Mouse (Mus musculus): ENCODE data around the gene Ntm. TPM values are rescaled to one million over a fixed set of nuclear protein-coding genes. Genes with fewer than 3 reads are reported as not detected.
A peak's percentile ranks its signal among the peaks of the same experiment; 100 is the strongest.

The Ntm gene
- polyA plus RNA-seq, 1 experiment from 2014 or later, result 125 TPM

DNA sequence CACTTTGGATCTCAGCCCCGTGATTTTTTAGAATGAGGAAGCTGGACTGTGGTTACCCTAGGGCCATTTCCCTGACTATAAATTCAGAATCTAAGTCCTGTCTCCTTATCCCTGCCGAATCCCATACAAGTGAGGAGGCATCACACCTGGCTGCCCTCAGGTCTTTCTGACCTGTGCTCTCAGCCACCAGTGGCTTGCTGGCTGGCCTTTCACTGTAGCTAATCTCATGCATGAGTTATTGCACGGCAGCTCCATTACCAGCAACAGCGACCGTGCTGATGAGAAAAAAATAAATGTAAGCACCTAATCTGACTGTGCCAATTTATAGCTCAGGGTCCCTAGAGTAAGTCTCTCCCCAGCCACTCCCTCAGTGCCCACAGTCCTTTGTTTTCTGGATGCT lies 81.3 kb downstream of the Ntm start:
- Histone ChIP-seq H3K36me3 (no peaks in the 10 kb centered on the region), H3K4me2 (replicated peaks) (no peak overlapping the region), H3K27me3 (peaks cover 6% of the 10 kb centered on the region; the same call in 1 of the 2 replicates), H3K9me3 (no peaks in the 10 kb centered on the region), H3K9ac (replicated peaks) (no peak overlapping the region), H3K4me1 (replicated peaks) (0 out of 2 replicates have a peak, but pooled peaks cover 8% of the 10 kb centered on the region), H3K4me3 (replicated peaks) (no peak overlapping the region), H3K27ac (no peak overlapping the region; the same call in 1 of the 2 replicates)
- no peak for ATAC-seq
- WGBS, result 71% methylated on average over 5 of the region's 5 CpGs

DNA sequence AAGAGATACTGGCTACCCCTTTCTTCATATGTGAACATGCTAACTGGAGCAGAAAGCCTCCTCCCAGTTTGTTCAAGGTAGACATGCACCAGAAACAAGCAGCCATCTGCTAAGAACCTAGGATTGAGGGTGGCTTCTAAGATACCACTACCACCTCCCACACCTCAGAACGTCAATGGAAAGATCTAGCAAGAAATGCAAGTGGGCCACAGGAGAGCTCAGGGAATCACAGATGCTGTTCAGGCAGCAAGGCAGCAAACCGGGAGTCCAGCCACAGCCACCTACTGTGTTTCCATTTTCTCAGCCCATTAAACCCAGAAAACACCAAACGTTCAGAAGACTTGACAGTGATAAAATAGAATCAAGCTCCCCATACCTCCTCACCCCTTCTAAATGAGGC lies 85.4 kb downstream of the Ntm start:
- no peak overlapping the region for H3K4me3 ChIP-seq (replicated peaks)
- ATAC-seq, result no peak
- H3K4me1 ChIP-seq (replicated peaks), result peaks cover 28% of the 10 kb centered on the region
- H3K27ac ChIP-seq, result no peak overlapping the region
- WGBS, result 73% methylated on average over 3 of the region's 3 CpGs
- no peaks in the 10 kb centered on the region for H3K9me3 ChIP-seq
- no peaks in the 10 kb centered on the region for H3K36me3 ChIP-seq
- peaks cover 11% of the 10 kb centered on the region; the same call in 1 of the 2 replicates for H3K27me3 ChIP-seq
- H3K9ac ChIP-seq (replicated peaks), result no peak overlapping the region
- H3K4me2 ChIP-seq (replicated peaks), result no peak overlapping the region

DNA sequence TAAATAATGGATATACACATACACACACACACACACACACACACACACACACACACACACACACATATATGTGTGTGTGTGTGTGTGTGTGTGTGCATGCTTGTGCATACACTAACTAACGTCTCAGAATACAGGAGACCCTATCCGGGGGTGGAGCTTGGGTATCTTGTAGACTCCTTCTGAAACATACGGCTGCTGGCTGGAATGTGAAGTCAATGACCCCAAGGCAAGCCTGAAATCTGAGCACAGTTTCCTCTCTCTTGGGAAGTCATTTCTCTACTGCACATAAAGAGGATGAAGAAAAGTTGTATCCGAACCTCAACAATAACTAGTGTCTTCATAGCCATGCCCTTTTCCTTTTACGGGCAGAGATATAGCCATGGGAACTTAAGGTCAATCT lies 95.2 kb downstream of the Ntm start:
- Histone ChIP-seq H3K36me3 (no peaks in the 10 kb centered on the region), H3K4me1 (replicated peaks) (peaks cover 40% of the 10 kb centered on the region), H3K9ac (replicated peaks) (no peak overlapping the region), H3K4me2 (replicated peaks) (no peak overlapping the region), H3K27me3 (peaks cover 9% of the 10 kb centered on the region; the same call in 1 of the 2 replicates), H3K4me3 (replicated peaks) (no peak overlapping the region), H3K27ac (no peak overlapping the region), H3K9me3 (no peaks in the 10 kb centered on the region)
- ATAC-seq, result no peak
- 86% methylated on average over 5 of the region's 5 CpGs for WGBS

DNA sequence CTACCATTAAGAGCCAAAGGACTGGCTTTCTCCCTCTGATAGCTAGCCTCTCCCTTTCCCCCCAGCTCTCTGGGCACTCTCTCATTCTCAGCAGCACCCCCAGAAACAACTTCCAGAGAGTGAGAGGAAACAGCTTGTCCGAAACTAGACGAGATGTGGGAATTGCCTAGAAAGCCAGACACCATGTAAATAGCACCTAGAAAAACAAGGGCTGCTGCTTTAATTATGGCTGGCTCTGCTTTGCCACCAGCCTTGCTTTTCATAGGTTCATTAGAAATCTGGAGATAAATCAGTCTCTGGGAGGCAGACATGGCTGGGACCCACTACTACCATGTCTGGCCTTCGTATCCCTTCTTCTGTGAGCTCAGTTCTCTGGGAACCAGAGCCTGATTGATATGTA lies 96.1 kb downstream of the Ntm start:
- Histone ChIP-seq H3K4me3 (replicated peaks) (no peak overlapping the region), H3K9me3 (no peaks in the 10 kb centered on the region), H3K4me2 (replicated peaks) (no peak overlapping the region), H3K36me3 (no peaks in the 10 kb centered on the region), H3K9ac (replicated peaks) (no peak overlapping the region), H3K4me1 (replicated peaks) (peaks cover 49% of the 10 kb centered on the region), H3K27me3 (peaks cover 5% of the 10 kb centered on the region; the same call in 1 of the 2 replicates), H3K27ac (peak overlapping the region; percentile 31; the same call in 1 of the 2 replicates)
- no peak for ATAC-seq
- 67% methylated on average over 3 of the region's 3 CpGs for WGBS

DNA sequence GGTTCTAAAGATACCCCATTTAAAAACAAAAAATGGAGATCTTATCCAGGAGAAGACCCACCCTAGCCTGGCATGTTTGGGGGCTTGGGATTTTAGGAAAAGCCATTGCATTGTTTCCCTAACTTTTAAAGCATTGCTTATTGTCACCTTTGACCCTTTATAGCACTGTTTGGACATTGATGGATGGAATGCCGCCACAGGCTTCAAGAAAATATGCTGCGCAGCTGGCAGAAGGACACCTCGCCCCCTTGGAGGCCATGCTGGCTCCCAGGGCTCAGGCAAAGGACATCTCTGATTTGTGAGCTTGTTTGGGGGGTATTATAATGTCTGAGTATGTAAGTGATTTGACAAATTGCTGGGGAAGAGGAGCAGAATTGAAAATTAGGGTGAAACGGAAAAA lies 96.8 kb downstream of the Ntm start:
- 73% methylated on average over 4 of the region's 4 CpGs for WGBS
- no peak for ATAC-seq
- H3K4me1 ChIP-seq (replicated peaks), result peaks cover 50% of the 10 kb centered on the region

DNA sequence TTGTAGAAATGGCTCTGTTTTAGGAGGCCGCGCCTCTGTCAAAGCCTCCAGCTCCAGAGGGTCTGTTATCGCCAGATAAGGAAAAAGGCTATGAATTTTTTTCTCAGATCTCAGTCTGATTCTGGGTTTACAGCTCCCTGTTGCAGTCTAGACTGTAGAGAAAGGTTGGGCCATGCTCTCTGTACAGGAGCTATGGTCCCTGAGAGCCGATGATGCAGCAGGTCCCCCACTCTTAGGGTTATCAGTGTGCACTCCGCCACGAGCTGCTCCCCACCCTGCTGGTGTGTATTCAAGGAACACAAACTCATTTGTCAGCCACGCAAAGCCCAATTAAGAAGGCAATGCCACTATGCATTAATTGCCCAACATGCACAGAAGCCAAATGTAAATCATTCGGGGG lies 97.4 kb downstream of the Ntm start:
- H3K27ac ChIP-seq, result peak overlapping the region; percentile 74
- ATAC-seq, result peak; percentile 48; the same call in 1 of the 2 replicates
- H3K4me1 ChIP-seq (replicated peaks), result peaks cover 50% of the 10 kb centered on the region
- no peak overlapping the region for H3K9ac ChIP-seq (replicated peaks)
- H3K9me3 ChIP-seq, result no peaks in the 10 kb centered on the region
- WGBS, result 27% methylated on average over 8 of the region's 8 CpGs
- H3K36me3 ChIP-seq, result no peaks in the 10 kb centered on the region
- no peak overlapping the region for H3K4me3 ChIP-seq (replicated peaks)
- H3K4me2 ChIP-seq (replicated peaks), result no peak overlapping the region
- H3K27me3 ChIP-seq, result 0 out of 2 replicates have a peak, but pooled peaks cover 2% of the 10 kb centered on the region

More for the DNA sequence above, 96.8 kb downstream of the Ntm start:
- no peaks in the 10 kb centered on the region for H3K36me3 ChIP-seq
- H3K4me2 ChIP-seq (replicated peaks), result no peak overlapping the region
- no peaks in the 10 kb centered on the region for H3K9me3 ChIP-seq
- no peak overlapping the region for H3K4me3 ChIP-seq (replicated peaks)
- no peak overlapping the region for H3K27ac ChIP-seq
- H3K27me3 ChIP-seq, result peaks cover 5% of the 10 kb centered on the region; the same call in 1 of the 2 replicates
- no peak overlapping the region for H3K9ac ChIP-seq (replicated peaks)

DNA sequence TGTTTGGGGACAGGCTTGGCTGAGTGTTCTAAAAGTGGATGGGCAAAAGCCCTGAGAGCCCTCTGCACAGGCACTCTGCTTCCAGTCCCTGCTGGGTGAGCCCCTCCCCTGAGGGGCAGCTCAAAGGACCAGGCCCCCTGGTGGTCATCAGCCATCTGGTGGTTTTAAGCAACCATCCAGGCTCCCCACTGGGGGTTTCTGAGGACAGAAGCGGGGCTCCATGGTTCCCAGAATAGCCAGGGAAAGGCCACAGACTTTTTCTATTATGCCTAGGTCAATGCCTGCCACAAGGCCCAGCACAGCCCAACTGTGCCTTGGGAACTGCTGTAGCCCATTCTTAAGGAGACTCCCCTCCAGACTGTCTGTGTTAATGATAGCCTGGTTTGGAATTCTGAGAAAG lies 98.1 kb downstream of the Ntm start:
- Histone ChIP-seq H3K36me3 (no peaks in the 10 kb centered on the region), H3K4me3 (replicated peaks) (no peak overlapping the region), H3K27ac (peak overlapping the region; percentile 74), H3K9ac (replicated peaks) (no peak overlapping the region), H3K27me3 (no peaks in the 10 kb centered on the region), H3K4me1 (replicated peaks) (peaks cover 50% of the 10 kb centered on the region), H3K4me2 (replicated peaks) (no peak overlapping the region), H3K9me3 (no peaks in the 10 kb centered on the region)
- WGBS, result 0% methylated on average over 1 of the region's 1 CpGs
- peak; percentile 68 for ATAC-seq

DNA sequence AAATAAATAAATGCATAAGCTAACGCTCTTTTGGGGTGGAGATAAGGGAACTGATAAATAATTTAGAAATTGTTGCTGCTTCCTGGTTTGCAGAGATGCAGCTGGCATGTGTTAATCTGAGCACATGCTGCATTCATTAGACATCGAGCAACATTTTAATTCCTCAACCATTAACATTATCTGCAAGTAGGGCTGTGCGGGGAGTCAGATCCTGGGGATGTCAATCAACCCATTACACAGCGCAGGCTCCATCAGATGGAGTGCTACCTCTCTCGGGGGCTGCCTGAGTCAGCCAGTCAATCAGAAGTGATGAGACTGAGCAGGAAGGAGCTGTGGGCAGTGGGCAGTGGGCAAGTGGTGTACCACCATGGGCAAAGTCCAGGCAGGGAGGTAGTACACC lies 100.5 kb downstream of the Ntm start:
- H3K4me2 ChIP-seq (replicated peaks), result no peak overlapping the region
- H3K27me3 ChIP-seq, result no peaks in the 10 kb centered on the region
- WGBS, result 34% methylated on average over 5 of the region's 5 CpGs
- no peaks in the 10 kb centered on the region for H3K9me3 ChIP-seq
- no peaks in the 10 kb centered on the region for H3K36me3 ChIP-seq
- peaks cover 50% of the 10 kb centered on the region for H3K4me1 ChIP-seq (replicated peaks)
- peak overlapping the region; percentile 30; the same call in 1 of the 2 replicates for H3K27ac ChIP-seq
- no peak overlapping the region for H3K4me3 ChIP-seq (replicated peaks)
- ATAC-seq, result peak; percentile 71
- H3K9ac ChIP-seq (replicated peaks), result no peak overlapping the region

DNA sequence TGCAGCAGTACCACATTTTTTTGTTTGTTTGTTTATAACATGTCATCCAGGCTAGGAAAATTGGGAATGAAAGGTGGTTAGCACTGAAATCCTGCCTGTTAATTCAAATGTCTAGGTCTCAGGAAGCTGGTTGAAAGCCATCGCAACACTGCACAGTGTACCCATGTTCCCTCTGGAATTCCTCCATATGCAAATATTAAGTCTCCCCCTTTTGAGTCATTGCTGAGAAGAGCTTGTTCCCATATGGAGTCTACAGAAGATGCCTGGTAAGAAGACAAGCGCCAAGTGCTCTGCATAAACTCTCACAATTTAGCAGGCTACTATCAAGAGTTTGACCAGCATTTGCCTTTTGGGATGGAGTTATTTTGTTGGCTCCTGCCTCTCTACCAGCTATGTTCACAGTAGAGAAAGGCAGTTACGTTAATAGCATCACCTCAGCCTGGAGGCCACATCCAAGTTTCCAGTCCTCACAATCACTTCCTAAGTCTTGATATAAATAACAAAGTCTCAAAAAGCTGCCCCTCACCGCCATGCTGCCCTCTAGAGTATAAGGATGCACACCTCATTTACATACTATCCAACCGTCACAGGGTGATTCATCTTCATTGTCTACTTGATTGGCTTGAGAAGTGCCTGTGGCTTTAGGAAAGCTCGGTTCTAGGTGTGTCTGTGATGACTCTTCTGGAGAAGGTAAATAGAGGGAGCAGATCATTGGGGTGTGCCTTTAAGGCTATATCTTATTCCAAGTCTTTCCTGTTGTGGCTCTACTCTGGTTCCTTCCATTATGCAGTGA lies 103.5 kb downstream of the Ntm start:
- no peak overlapping the region for H3K4me2 ChIP-seq (replicated peaks)
- ATAC-seq, result no peak
- no peak overlapping the region for H3K4me3 ChIP-seq (replicated peaks)
- WGBS, result 88% methylated on average over 6 of the region's 6 CpGs
- peaks cover 20% of the 10 kb centered on the region for H3K4me1 ChIP-seq (replicated peaks)
- no peaks in the 10 kb centered on the region for H3K36me3 ChIP-seq
- H3K9ac ChIP-seq (replicated peaks), result no peak overlapping the region
- no peaks in the 10 kb centered on the region for H3K27me3 ChIP-seq
- H3K27ac ChIP-seq, result no peak overlapping the region
- no peaks in the 10 kb centered on the region for H3K9me3 ChIP-seq

DNA sequence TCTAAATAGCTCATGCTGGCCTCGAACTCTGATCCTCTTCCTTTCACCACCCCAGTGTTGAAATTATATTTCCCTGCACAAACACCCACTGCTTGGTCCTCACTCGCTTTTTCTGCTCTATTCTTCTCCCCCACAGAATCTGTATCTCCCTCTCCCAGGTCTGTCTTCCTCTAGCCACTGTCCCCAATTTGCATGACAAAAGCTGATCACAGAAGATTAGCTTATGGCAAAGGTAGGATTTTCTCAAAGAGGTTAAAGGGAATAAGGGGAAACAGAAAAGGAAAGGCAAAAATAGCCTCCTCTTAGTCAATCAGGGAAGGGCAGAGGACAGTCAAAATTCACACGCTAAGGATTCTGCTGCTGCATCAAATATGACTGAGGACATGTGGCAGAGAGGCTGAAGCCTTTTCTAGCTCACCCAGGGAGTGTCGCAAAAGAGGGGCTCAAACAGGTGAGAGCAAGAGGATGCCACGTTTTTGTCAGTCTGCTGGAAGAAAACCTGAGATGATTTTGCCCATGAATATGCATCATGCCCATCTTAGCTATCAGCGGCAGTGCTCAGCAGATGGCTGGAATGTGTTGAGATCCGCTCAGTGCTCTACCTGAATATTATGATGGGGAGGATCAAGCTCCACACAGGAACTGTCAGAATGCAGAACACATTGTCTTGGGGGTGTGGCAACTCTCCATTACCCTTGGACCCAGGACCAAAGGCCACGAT lies 114.0 kb downstream of the Ntm start:
- H3K4me2 ChIP-seq (replicated peaks), result no peak overlapping the region
- H3K9me3 ChIP-seq, result no peaks in the 10 kb centered on the region
- ATAC-seq, result 0 out of 2 replicates have a peak, but pooled peaks have one; percentile 20
- H3K27ac ChIP-seq, result no peak overlapping the region
- no peak overlapping the region for H3K4me3 ChIP-seq (replicated peaks)
- peaks cover 22% of the 10 kb centered on the region for H3K4me1 ChIP-seq (replicated peaks)
- H3K27me3 ChIP-seq, result no peaks in the 10 kb centered on the region
- H3K9ac ChIP-seq (replicated peaks), result no peak overlapping the region
- whole genome bisulfite sequencing, result 40% methylated on average over 8 of the region's 8 CpGs
- H3K36me3 ChIP-seq, result no peaks in the 10 kb centered on the region

DNA sequence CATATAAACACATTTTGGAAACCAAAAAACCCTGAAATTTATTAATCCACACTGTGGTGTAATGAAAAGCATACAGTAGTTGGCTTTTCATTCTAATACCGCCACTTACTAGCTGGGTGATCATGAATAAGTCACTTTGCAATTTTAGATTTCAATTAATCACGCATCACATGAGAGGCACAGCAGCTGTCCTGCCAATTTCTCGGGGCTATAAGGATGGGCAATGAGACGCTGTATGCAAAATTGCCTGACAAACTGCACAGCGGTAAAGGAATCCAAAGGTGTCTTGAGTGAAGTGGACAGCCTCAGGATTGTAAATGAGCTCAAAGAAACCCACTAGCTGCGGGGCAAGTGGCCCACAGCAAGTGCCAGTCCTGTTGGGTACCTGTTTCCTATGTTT lies 125.6 kb downstream of the Ntm start:
- Histone ChIP-seq H3K9me3 (no peaks in the 10 kb centered on the region), H3K27me3 (no peaks in the 10 kb centered on the region), H3K4me1 (replicated peaks) (peaks cover 51% of the 10 kb centered on the region), H3K4me2 (replicated peaks) (no peak overlapping the region), H3K27ac (peak overlapping the region; percentile 28; the same call in 1 of the 2 replicates), H3K4me3 (replicated peaks) (no peak overlapping the region), H3K9ac (replicated peaks) (no peak overlapping the region), H3K36me3 (no peaks in the 10 kb centered on the region)
- ATAC-seq, result no peak
- WGBS, result 42% methylated on average over 6 of the region's 6 CpGs

DNA sequence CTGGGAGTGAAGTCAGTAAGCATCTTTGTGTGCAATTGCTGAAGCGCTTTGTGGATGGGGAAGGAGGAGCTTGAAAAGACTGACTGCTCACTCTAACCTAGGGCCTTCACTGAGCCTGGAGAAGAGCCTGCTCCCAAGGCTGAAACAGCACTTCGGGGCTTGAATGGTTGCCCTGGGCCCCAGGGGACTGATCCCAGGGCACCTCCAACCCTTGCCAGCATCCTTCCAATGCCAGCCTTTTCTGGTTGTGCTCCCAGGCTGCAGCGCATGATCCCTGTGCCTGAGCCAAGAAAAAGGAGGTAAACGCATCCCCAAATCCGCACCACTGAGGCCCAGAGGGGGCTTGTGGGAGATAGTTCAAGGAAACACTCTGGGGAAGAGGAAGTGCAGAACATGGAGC lies 128.0 kb downstream of the Ntm start:
- H3K4me1 ChIP-seq (replicated peaks), result peaks cover 60% of the 10 kb centered on the region
- ATAC-seq, result no peak

More for the DNA sequence above, 128.0 kb downstream of the Ntm start:
- Histone ChIP-seq H3K27ac (0 out of 2 replicates have a peak overlapping the region, but pooled peaks have one; percentile 35), H3K4me3 (replicated peaks) (no peak overlapping the region), H3K27me3 (no peaks in the 10 kb centered on the region), H3K9ac (replicated peaks) (no peak overlapping the region), H3K36me3 (no peaks in the 10 kb centered on the region), H3K9me3 (no peaks in the 10 kb centered on the region), H3K4me2 (replicated peaks) (no peak overlapping the region)
- WGBS, result 66% methylated on average over 5 of the region's 5 CpGs
